Mouse (Mus musculus) layer of hippocampus, adult 2 months (tissue): ENCODE measurements at regions not wholly inside any gene's neighbourhood (a gene's known extent, or its start where the extent isn't known, plus 50 kb on each side); places are given as distances from the start of the nearest gene placed in this dataset.
A peak's percentile ranks its signal among the peaks of the same experiment; 100 is the strongest.

Experiments used
- DNase-seq, 2 experiments: peaks; one replicate each; pipeline ENCODE4 v3.0.0; 2022; ENCODE audit warnings: low spot score in 2 of 2
- H3K27ac ChIP-seq: fragments of 200-600 bp; 2 replicates; pipeline ENCODE4 v1.8.1; 2022
- H3K4me3 ChIP-seq: fragments of 200-600 bp; 2 replicates; pipeline ENCODE4 v1.8.1; 2022; ENCODE audit warnings: mild to moderate bottlenecking
- CTCF ChIP-seq: fragments of 200-600 bp; conservative IDR thresholded peaks from 2 replicates; pipeline ENCODE4 v1.8.1; 2022; ENCODE audit warnings: antibody characterized with exemption, mild to moderate bottlenecking, moderate library complexity

DNA sequence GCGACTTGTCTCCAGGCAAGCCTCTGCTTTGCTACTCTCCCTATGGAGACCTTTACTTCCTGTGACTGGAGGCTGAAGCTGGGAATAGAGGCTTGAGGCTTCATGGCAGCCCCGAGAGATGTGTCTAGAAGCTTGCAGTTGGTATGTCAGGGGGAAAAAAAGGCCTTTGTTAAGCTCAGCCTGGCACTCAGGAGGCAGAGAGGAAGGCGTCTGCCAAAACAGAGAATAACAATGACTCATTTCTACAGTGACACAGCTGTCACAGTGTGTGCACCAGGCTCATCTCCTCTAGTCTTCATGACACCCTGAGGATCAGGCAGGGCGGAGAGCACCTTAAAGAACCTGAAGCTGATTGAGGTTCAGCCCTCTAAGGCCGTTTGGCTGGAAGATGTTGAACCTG lies 171.2 kb upstream of the Kcnd3 start:
- DNase-seq: peak; percentile 43 to 58
- Histone ChIP-seq H3K27ac (peak overlapping the region; percentile 43), H3K4me3 (no peak overlapping the region)
- no peak for TF ChIP-seq CTCF

DNA sequence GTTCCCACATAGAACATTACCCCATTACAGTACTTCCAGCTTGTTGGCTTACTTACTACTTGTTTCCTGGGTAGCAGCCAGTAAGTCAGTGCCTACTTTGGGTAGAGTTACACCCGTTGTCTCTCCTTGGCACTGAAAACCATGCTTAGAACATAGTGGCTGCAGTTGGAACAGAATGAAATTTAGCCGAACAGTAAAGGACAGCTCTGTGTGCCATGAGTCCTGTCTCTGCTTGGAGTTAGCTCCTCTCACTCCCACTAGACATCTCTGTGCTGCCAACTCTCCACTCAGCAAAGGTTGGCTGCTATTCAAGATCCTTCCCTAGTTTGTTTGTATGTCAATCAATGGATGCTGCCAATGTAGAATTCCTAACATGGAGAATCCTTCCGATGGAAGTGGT lies 170.4 kb upstream of the Kcnd3 start:
- DNase-seq: peak; percentile 17 to 58
- H3K27ac ChIP-seq: peak overlapping the region; percentile 43
- no peak for TF ChIP-seq CTCF
- H3K4me3 ChIP-seq: no peak overlapping the region

DNA sequence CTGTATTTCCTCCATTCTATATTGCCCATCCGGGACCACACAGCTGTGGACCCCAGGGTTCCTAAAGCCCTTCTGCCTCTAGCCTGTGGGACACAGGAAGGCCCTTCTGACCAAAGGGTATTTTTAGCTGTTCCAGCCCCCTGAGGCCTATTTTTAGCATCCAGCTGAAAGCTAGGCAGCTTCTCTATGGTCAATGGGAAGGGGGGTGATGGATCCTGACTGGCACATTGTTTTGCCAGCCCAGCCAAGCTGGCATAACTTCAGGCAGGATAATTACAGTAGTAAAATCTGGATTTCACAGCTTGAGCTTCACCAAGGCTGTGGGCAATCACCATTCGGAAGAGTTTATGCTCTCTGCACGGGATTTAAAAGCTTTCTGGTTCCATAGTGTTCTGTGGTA lies 153.9 kb upstream of the Kcnd3 start:
- no peak for TF ChIP-seq CTCF
- no peak for DNase-seq
- no peak overlapping the region for H3K4me3 ChIP-seq
- H3K27ac ChIP-seq: no peak overlapping the region

DNA sequence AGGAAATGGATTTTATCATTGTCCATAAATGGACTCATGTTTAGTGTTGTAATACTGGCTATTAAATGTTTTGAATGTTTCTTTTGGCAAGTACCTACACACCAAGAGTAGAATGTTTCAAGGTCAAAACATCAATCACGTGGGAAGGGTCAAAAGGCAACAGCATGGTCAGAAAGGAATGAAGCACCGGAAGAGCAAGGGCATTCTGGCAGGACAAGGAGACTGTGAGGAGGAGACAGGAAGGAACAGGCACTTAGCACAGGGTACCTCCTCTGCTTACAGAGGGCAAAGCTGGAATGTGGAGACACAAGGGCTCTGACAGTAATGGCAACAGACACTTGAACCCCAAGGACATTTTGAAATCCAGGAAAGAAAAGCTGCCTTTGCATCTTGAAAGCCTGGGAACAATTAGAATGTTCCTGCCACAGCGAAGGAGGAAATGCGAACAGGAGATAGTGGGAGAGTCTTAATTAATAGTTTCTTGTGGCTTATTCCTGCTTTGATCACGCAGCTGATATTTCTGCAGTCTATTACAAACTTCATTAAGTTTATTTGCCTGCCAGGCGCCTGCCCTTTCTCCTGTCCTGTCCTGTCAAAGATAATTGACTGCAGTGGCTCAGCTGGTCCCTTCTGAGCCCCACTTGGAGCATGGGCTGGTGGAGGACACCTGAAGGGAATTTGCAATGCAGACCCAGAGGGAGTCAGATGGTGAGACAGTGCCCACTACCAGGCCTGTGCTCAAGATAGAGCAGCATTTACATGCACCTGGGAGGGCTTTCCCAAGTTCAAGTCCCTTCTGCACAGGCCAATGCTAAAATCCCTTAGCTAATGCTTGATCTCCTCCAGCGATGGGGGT lies 151.2 kb upstream of the Kcnd3 start:
- no peak for DNase-seq
- Histone ChIP-seq H3K27ac (no peak overlapping the region), H3K4me3 (no peak overlapping the region)
- no peak for TF ChIP-seq CTCF

DNA sequence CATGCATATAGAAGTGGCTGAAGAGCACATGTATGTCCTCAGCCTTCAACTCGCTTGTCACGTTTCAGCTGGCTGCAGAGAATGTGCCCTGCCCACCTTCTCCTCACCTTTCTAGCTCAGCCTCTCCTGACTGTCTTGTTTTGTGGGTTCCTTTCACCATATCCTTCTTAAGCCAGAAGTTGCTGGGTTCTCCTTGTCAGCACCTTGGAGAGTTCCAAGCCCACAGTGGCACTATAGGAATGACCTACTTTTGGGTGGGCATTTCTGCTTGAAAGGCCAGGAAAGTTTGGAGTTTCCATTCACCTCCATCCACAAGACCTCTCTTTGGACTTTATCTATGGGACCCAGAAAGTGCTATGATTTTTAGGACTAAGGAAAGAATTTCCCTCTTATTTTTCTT lies 144.5 kb upstream of the Kcnd3 start:
- no peak for DNase-seq
- no peak for TF ChIP-seq CTCF
- Histone ChIP-seq H3K4me3 (no peak overlapping the region), H3K27ac (no peak overlapping the region)

DNA sequence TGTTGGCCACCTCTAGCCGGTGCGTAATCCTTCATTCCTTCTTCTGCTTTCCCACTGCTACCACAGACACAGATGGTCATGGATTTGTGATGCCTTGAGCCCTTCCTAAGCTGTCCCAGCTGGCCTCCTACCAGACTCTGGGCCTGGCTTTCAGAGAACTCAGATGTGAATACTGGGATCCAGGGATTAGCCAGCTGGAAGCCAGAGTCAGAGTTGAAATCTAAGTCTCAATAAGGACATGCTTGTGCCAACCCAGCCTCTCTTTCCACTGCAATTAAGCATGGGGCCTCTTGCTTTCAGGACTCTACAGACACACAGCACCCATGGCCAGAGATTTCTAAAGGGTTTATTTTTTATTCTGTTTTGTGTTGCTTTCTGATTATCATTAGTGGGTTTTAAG lies 143.1 kb upstream of the Kcnd3 start:
- Histone ChIP-seq H3K27ac (no peak overlapping the region), H3K4me3 (no peak overlapping the region)
- DNase-seq: no peak
- TF ChIP-seq CTCF: no peak

DNA sequence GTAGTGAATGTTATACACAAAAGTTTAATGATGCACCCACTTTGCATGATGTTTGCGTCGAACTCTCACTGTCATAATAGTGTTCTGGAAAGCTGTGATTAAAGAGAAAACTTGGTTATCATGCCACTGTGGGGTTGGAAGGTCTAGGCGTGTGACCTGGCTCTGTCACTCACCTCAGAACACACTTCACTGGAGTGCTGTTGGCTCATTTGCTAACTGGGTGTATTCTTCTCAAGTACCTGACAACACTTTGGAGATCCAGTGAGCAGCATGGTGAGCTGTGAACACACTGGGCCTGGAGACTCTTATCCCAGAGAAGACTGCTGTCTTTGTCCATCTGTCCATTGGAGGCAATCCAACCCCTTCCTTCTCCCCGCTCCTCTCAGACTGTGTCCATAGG lies 98.9 kb upstream of the Kcnd3 start:
- Histone ChIP-seq H3K4me3 (no peak overlapping the region), H3K27ac (no peak overlapping the region)
- DNase-seq: no peak
- TF ChIP-seq CTCF: no peak

DNA sequence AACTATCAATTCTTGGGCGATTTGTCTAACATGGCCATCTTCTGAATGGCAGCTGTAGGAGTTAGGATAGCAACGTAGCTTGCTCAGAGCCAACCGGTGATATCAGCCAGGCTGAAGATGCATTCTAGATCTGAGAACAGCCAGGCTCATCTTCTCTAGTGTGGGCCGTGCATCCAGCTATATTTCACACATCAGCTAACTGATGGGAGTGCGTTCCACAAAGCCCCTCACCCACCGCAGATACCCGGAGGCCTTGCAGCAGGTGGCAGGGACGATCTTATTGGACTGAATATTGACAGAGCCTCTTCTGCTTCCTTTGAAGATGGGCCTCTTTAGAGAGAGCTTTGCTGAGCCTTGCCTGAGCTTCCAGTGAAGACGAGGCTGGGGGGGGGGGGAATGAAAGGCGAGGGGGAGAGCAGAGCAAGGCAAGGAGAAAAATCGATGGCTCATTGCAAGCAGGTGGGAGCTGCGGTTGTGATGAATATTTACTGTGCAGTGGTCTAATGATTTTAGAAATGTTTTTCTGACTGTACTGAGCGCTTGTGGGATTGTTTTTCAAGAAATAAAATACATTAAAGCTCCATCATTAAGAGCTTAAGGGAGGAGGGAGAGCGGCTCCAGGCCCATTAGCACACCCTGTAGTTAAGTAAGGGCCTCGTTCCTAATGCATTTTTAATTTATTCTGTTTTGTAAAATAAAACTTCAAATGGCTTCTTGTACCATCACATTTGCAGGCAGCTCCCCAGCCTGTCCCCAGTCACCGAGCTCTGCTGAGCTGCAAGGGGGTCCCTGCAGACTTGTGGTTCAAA lies 97.8 kb upstream of the Kcnd3 start:
- TF ChIP-seq CTCF: no peak
- no peak overlapping the region for H3K27ac ChIP-seq
- no peak for DNase-seq
- no peak overlapping the region for H3K4me3 ChIP-seq

DNA sequence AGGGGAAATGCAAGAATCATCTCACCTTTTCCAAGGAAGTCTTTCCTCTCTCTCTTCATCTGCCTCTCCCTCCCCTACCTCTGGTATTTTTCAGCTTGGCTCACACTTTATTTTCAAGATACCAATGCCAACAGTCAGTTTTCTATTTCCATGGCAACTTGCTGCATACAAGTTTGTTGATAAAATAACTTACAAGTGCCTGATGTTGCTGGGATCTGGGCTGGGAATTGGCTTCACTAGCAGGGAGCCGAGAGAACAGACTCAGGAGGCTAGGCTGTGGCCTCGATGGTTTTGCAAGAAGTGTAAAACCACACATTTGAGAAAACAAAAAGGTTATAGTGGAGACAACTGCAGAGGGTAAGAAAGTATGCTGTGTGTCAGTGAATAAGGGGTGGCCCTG lies 94.6 kb upstream of the Kcnd3 start:
- 0 out of 2 replicates have a peak overlapping the region, but pooled peaks have one; percentile 18 for H3K27ac ChIP-seq
- no peak overlapping the region for H3K4me3 ChIP-seq
- DNase-seq: peak in 1 of 2 experiments; percentile 47
- no peak for TF ChIP-seq CTCF

DNA sequence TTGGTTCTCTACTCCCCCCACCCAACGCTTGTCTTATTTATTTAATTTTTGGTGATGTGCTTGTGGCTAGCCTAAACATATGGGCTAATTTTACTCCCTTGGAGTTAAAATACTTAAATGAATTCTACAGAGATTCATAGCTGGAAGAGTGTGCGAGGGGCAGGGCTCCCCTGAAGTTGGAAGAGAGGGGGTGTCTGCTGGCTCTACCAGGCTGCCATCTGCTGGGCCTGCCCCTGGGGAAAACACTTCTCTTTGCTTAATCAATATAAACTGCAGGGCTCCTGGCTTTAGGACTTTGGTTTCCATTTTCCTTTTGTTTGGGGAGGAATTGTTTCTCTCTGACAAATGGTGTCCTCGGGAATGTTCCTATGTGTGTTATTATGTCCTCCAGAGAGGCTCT lies 92.5 kb upstream of the Kcnd3 start:
- Histone ChIP-seq H3K4me3 (no peak overlapping the region), H3K27ac (peak overlapping the region; percentile 53; the same call in 1 of the 2 replicates)
- peak in 1 of 2 experiments; percentile 23 for DNase-seq
- TF ChIP-seq CTCF: peak; percentile 44

DNA sequence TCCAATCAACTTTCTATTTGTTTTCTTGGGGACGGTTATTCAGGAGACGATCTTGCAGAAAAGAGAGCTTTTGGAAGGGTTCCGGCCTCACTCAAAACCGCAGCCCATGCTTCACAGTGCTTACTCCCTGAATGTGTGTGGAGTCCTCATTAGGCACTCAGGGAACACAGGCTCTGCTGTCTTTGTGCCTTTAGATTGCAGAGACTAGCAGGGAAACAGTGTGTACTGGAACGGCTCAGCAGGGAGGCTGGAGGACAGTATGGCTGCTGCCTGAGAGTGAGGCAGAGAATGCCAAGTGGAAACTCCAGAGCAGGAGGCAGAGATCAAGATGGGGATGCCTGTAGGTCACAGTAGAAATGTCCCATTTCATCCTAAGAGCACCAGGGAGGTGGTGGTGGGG lies 87.4 kb upstream of the Kcnd3 start:
- H3K4me3 ChIP-seq: no peak overlapping the region
- peak in 1 of 2 experiments; percentile 32 for DNase-seq
- TF ChIP-seq CTCF: no peak
- H3K27ac ChIP-seq: peak overlapping the region; percentile 71

DNA sequence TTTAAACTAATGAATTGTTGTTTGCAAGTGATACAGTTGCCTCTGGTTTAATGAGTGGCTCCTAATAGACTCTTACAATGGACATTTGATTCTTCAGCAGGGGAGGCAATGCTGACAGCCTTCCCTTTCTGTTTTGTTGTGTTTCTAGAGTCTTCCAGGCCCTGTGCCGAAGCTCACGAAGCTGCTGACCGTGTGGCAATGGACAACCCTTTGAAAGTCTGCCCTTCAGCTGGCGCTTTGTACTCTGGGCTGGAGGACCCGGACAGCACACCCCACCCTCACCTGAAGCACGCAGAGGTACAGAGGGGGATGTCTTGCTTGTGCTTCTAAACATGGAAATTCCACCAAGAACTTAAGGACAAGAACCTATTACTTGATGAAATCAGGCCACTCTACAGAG lies 85.3 kb upstream of the Kcnd3 start:
- TF ChIP-seq CTCF: no peak
- Histone ChIP-seq H3K27ac (no peak overlapping the region), H3K4me3 (no peak overlapping the region)
- no peak for DNase-seq

DNA sequence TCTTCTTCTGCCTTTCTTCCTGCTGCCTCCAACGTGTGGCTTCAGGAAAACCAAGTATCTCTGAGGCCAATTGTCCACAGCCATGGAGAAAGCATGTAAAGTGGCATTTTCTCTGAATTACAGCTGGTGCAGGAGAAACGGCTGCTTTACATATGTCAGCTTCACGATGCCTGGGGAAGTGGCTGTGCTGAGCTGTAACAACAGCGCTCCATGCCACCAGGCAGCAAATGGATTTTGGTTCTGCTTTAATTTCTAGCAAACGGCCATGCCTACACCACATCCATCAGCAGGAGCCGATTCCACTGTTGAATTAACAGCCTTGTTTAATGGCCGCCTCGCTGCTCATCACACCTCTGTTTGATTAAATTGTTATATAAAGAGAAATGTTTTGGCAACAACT lies 84.2 kb upstream of the Kcnd3 start:
- DNase-seq: no peak
- TF ChIP-seq CTCF: no peak

More for the DNA sequence above, 84.2 kb upstream of the Kcnd3 start:
- Histone ChIP-seq H3K27ac (no peak overlapping the region), H3K4me3 (no peak overlapping the region)
